Mouse (Mus musculus) heart, embryonic 13.5 days (tissue): Measurements from ENCODE around the gene Mob1b. TPM values are rescaled to one million over a fixed set of nuclear protein-coding genes. Genes with fewer than 3 reads are reported as not detected.

Experiments
- ATAC-seq: fragments of 200-750 bp; cut with Nextera tagmentation; 2 replicates; pipeline ENCODE4 v1.8.0; 2017; ENCODE audit warnings: moderate TSS enrichment; ENCODE audit not compliant: insufficient number of reproducible peaks, low FRiP score, low TSS enrichment; ENCODE audit errors: extremely low read depth
- H3K27ac ChIP-seq: fragments of 300-500 bp; sonication (generic); replicated peaks from 2 replicates; pipeline ENCODE4 v1.5.1; 2015; ENCODE audit warnings: moderate library complexity, mild to moderate bottlenecking, inconsistent platforms
- H3K27me3 ChIP-seq: fragments of 300-500 bp; sonication (generic); replicated peaks from 2 replicates; pipeline ENCODE4 v1.6.1; 2015; ENCODE audit warnings: mild to moderate bottlenecking, inconsistent platforms
- H3K36me3 ChIP-seq: fragments of 300-500 bp; sonication (generic); 2 replicates; pipeline ENCODE4 v1.6.1; 2015; ENCODE audit warnings: mild to moderate bottlenecking, inconsistent platforms
- H3K4me1 ChIP-seq: fragments of 300-500 bp; sonication (generic); 2 replicates; pipeline ENCODE4 v1.6.1; 2015; ENCODE audit warnings: inconsistent platforms
- H3K4me2 ChIP-seq: fragments of 300-500 bp; sonication (generic); 2 replicates; pipeline ENCODE4 v1.6.1; 2015; ENCODE audit warnings: inconsistent platforms, mild to moderate bottlenecking, moderate library complexity
- H3K4me3 ChIP-seq: fragments of 300-500 bp; sonication (generic); 2 replicates; pipeline ENCODE4 v1.5.1; 2015; ENCODE audit warnings: moderate library complexity, mild to moderate bottlenecking, inconsistent platforms
- H3K9ac ChIP-seq: fragments of 300-500 bp; sonication (generic); 2 replicates; pipeline ENCODE4 v1.6.1; 2015; ENCODE audit warnings: inconsistent platforms, mild to moderate bottlenecking, moderate library complexity
- H3K9me3 ChIP-seq: fragments of 300-500 bp; sonication (generic); 2 replicates; pipeline ENCODE4 v1.6.1; 2016; ENCODE audit warnings: inconsistent platforms
- WGBS: fragments of 180-500 bp; shearing (Covaris S2); methylation state at CpG from one replicate; pipeline ENCODE4 v1.1.7; 2015; ENCODE audit warnings: mixed read lengths; 5-methylcytosine and 5-hydroxymethylcytosine counted together
- polyA plus RNA-seq: library from polyadenylated mRNA; unstranded; fragments of >200 nt; fragmentation: Nextera tagmentation; extraction: Ambion mirVana; gene quantifications from 2 replicates; pipeline ENCODE4 v1.2.1, GENCODE M21; 2015

Mob1b gene
- polyA plus RNA-seq: 16.8 and 17.7 TPM in 2 replicates

GRCm38 (mm10) chr5:88720116-88721002 lies at the start of gene Mob1b:
Gene Mob1b, plus strand, starts transcription at chr5:88720855.
- H3K9ac ChIP-seq: peak within 1 kb of the TSS; percentile 100
- peak within 1 kb of the TSS; percentile 93 for H3K4me2 ChIP-seq
- H3K9me3 ChIP-seq: no peaks in the 10 kb centered on the region
- H3K27ac ChIP-seq: peak within 1 kb of the TSS; percentile 97
- no peaks in the 10 kb centered on the region for H3K36me3 ChIP-seq
- under 1% methylated on average over 54 of the region's 54 CpGs for WGBS
- no peaks in the 10 kb centered on the region for H3K27me3 ChIP-seq
- peaks cover 39% of the 10 kb centered on the region for H3K4me1 ChIP-seq
- peak; percentile 90 for ATAC-seq
- H3K4me3 ChIP-seq: peak within 1 kb of the TSS; percentile 100

DNA sequence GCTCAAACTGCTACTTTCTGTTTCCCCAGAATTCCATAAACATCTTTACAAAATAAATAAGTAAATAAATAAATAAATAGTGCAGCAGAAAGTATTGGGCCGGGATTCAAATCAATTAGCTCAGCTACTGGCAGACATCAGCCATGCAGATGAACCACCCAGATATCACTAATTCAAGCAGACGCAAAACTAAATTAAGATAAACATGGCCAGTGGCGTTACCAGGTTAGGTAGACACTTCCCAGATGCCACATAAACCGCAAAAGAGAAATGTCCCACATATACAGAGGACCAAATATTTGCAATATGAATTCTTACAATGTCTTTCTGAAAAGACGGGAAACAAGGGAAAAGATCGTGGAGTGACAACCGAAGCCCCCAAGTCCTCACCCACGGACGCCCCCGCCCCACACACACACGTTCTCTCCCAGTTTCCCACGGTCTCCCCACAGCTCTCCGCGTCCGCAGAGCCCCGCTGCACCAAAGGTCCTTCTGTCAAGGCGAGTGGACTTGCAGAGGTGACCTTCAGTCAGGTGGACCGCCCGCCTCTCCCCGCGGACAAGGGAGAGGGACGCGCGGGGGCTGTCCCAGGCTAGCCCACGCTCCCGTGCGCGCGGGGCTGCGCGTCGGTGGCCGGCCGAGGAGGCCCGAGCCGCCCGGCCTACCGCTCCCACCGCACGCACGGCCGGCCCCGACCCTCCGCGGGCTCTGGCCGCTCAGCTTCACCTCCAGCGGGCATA lies 45.8 kb upstream of the Mob1b start:
- H3K27me3 ChIP-seq: no peaks in the 10 kb centered on the region
- H3K9me3 ChIP-seq: no peaks in the 10 kb centered on the region
- H3K4me3 ChIP-seq: peak overlapping the region; percentile 98
- peak overlapping the region; percentile 82 for H3K4me2 ChIP-seq
- peaks cover 32% of the 10 kb centered on the region for H3K4me1 ChIP-seq
- ATAC-seq: peak; percentile 35
- WGBS: under 1% methylated on average over 33 of the region's 47 CpGs
- H3K36me3 ChIP-seq: peaks cover 38% of the 10 kb centered on the region
- H3K9ac ChIP-seq: peak overlapping the region; percentile 99
- peak overlapping the region; percentile 98 for H3K27ac ChIP-seq

DNA sequence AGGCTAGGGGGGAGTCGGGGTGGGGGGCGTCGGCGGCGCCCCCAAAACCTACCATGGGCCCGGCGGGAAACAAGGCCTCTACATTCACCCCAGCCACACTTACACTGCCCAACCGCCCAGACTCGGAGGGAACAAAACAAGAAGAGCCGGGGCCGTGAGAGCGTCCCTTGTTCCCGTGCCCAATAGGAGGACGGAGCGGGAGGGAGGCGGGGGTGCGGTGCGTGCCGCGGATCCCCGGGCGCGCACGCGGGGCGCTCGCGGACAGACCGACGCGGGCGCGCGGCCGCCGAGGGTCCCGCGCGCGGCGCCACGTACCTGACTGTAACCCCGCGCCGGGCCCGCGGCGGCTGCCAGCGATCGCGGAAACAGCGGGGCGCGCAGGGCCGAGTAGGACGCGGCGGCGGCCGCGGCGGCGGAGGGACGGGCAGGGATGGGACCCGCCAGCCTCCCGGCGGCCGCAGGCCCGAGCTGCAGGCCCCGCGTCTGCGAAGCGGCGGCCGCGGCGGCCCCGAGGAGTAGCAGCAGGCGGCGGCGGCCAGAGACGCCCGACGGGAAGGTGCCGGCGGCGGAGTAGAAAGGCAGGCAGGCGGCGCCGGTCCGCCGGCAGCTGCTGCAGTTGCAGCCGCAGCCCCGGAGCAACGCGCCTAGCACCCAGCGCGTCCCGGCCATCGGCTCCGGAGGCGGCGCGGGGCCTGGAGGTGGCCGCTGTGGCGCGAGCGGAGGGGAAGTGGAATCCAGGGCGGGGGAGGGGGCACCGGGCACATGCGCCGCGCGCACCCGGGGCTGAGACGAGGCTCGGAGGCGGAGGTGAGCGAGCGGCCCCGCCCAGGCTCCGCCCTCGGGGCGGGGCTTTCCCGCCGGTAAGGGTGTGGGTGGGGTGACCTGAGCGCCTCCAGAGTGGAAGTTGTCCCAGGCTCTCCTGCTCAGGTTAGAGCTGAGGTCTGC lies 44.9 kb upstream of the Mob1b start, which contains the start of gene Grsf1:
Gene Grsf1, minus strand, starts transcription at position 729 of the 945 bp plus-strand sequence.
- H3K9me3 ChIP-seq: no peaks in the 10 kb centered on the region
- H3K27ac ChIP-seq: peak within 1 kb of the TSS; percentile 98
- peaks cover 32% of the 10 kb centered on the region for H3K4me1 ChIP-seq
- H3K27me3 ChIP-seq: no peaks in the 10 kb centered on the region
- peak within 1 kb of the TSS; percentile 82 for H3K4me2 ChIP-seq
- peaks cover 29% of the 10 kb centered on the region for H3K36me3 ChIP-seq
- ATAC-seq: peak; percentile 89
- WGBS: under 1% methylated on average over 104 of the region's 127 CpGs
- H3K9ac ChIP-seq: peak within 1 kb of the TSS; percentile 99
- peak within 1 kb of the TSS; percentile 98 for H3K4me3 ChIP-seq

- peaks cover 21% of the 10 kb centered on the region for H3K4me1 ChIP-seq
- WGBS: 39% methylated on average over 7 of the region's 7 CpGs
- no peaks in the 10 kb centered on the region for H3K27me3 ChIP-seq
- no peak overlapping the region for H3K4me3 ChIP-seq
- H3K36me3 ChIP-seq: no peaks in the 10 kb centered on the region
- no peak overlapping the region for H3K9ac ChIP-seq
- no peaks in the 10 kb centered on the region for H3K9me3 ChIP-seq
- H3K27ac ChIP-seq: no peak overlapping the region
- no peak for ATAC-seq
- H3K4me2 ChIP-seq: peak overlapping the region; percentile 19
These were observed 41.7 kb upstream of the Mob1b start for GRCm38 (mm10) chr5:88678929-88679328.

DNA sequence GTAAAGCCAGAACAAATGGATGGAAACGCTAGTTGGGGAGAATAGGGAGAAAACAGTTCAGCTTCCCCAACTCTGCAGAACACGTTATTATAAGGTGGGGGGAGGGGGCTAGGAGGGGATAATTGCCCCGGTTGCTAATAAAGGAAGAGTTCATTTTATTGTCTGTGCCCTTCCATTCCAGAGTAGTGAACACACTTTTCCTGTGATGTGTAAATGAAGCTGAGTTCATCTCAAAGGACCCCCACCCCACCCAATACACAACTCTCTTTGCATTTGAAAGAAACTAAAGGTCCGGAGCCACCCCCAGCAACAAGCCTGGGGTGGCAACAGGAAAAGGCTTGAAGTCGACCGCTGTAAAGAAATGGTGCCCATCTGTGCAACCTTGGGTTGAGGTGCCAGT lies 41.3 kb upstream of the Mob1b start:
- no peaks in the 10 kb centered on the region for H3K9me3 ChIP-seq
- H3K36me3 ChIP-seq: no peaks in the 10 kb centered on the region
- 28% methylated on average over 6 of the region's 6 CpGs for WGBS
- H3K4me2 ChIP-seq: peak overlapping the region; percentile 19
- peaks cover 16% of the 10 kb centered on the region for H3K4me1 ChIP-seq
- no peaks in the 10 kb centered on the region for H3K27me3 ChIP-seq
- H3K4me3 ChIP-seq: no peak overlapping the region
- H3K9ac ChIP-seq: no peak overlapping the region
- ATAC-seq: no peak
- no peak overlapping the region for H3K27ac ChIP-seq

GRCm38 (mm10) chr5:88680567-88680966 lies 40.1 kb upstream of the Mob1b start:
- peaks cover 5% of the 10 kb centered on the region for H3K27me3 ChIP-seq
- H3K27ac ChIP-seq: no peak overlapping the region
- no peaks in the 10 kb centered on the region for H3K9me3 ChIP-seq
- no peak overlapping the region for H3K9ac ChIP-seq
- H3K4me2 ChIP-seq: no peak overlapping the region
- ATAC-seq: no peak
- no peaks in the 10 kb centered on the region for H3K36me3 ChIP-seq
- H3K4me3 ChIP-seq: no peak overlapping the region
- WGBS: 83% methylated on average over 6 of the region's 6 CpGs
- peaks cover 21% of the 10 kb centered on the region for H3K4me1 ChIP-seq

DNA sequence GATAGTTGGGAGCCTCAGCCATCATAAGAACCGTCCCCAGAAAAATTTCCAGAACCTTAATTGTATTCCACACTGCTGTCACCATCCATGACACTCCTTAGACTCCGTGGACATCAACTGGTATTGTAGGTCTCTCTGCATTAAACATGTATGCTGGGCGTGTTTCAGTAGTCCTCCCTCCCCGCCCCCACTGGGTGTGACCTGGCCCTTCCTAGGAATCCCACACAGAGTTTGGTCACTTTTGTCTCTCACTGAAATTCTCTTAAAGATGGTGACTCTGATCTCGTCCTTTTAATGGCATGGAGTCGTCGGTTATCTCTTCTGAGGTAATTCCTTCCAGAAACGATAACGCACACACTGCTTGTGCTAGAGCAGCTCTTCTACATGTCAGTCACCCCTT lies 36.9 kb upstream of the Mob1b start:
- no peaks in the 10 kb centered on the region for H3K36me3 ChIP-seq
- H3K4me2 ChIP-seq: no peak overlapping the region
- no peak overlapping the region for H3K4me3 ChIP-seq
- no peak overlapping the region for H3K9ac ChIP-seq
- ATAC-seq: no peak
- no peak overlapping the region for H3K27ac ChIP-seq
- H3K27me3 ChIP-seq: peaks cover 7% of the 10 kb centered on the region
- peaks cover 20% of the 10 kb centered on the region for H3K4me1 ChIP-seq
- no peaks in the 10 kb centered on the region for H3K9me3 ChIP-seq
- WGBS: 62% methylated on average over 9 of the region's 9 CpGs

GRCm38 (mm10) chr5:88684226-88684625 lies 36.4 kb upstream of the Mob1b start:
- H3K4me2 ChIP-seq: no peak overlapping the region
- H3K27me3 ChIP-seq: peaks cover 7% of the 10 kb centered on the region
- ATAC-seq: no peak
- H3K27ac ChIP-seq: no peak overlapping the region
- H3K4me3 ChIP-seq: no peak overlapping the region
- no peaks in the 10 kb centered on the region for H3K9me3 ChIP-seq
- peaks cover 15% of the 10 kb centered on the region for H3K4me1 ChIP-seq
- no peak overlapping the region for H3K9ac ChIP-seq
- no peaks in the 10 kb centered on the region for H3K36me3 ChIP-seq
- 27% methylated on average over 3 of the region's 3 CpGs for WGBS

- WGBS: 15% methylated on average over 6 of the region's 6 CpGs
- H3K9ac ChIP-seq: no peak overlapping the region
- H3K4me2 ChIP-seq: peak overlapping the region; percentile 16
- H3K27ac ChIP-seq: no peak overlapping the region
- peaks cover 7% of the 10 kb centered on the region for H3K27me3 ChIP-seq
- no peak for ATAC-seq
- H3K36me3 ChIP-seq: no peaks in the 10 kb centered on the region
- H3K9me3 ChIP-seq: no peaks in the 10 kb centered on the region
- H3K4me1 ChIP-seq: peaks cover 15% of the 10 kb centered on the region; the same call in 1 of the 2 replicates
- no peak overlapping the region for H3K4me3 ChIP-seq
These were observed 35.3 kb upstream of the Mob1b start for GRCm38 (mm10) chr5:88685306-88685705.

DNA sequence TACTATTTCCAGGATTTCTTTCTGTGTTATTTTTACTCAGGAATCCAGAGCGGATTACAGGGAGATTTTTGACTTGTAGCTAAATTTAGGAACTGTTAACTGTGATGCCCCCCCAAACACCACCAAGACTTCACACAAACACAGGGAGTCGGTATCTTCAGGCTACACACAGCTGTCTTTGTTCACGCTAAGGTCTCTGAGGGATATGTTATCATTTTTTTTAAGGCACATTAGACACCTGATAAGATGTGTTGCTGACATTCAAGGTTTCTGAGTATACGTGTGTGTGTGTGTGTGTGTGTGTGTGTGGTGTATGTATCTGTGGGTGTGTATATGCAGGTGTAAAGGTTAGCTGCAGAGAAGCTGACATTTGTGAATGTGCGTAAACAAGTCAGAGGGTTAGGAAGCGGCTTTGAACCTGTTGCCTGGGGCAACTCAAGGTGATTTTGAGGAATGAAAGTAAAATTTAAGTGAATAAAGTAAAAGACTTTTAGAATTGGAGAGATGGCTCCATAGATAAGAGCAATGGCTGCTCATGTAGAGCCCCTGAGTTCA lies 34.8 kb upstream of the Mob1b start:
- Histone ChIP-seq H3K4me1 (peaks cover 20% of the 10 kb centered on the region; the same call in 1 of the 2 replicates), H3K9me3 (no peaks in the 10 kb centered on the region), H3K36me3 (no peaks in the 10 kb centered on the region), H3K4me2 (0 out of 2 replicates have a peak overlapping the region, but pooled peaks have one; percentile 16), H3K27me3 (peaks cover 7% of the 10 kb centered on the region), H3K4me3 (no peak overlapping the region), H3K27ac (no peak overlapping the region), H3K9ac (no peak overlapping the region)
- no peak for ATAC-seq
- 31% methylated on average over 6 of the region's 6 CpGs for WGBS
